8 mouse cellular contexts compared by ENCODE assay signal in genomic region chr10:5288716-5289574, GRCm38 (mm10).
DNase-seq lines count a peak whose midpoint lies in the region; ATAC-seq lines count a peak whose summit lies in the region.

No protein-coding gene starts in this region.

- peak; percentile 36; the same call in 1 of the 2 replicates for ATAC-seq in cerebellum, adult (ENCODE audit: insufficient number of reproducible peaks, low FRiP score, low TSS enrichment)
- ATAC-seq in monocyte, adult 5-6 weeks (replicated peaks; ENCODE audit: insufficient number of reproducible peaks, low FRiP score, low TSS enrichment, poor library complexity, severe bottlenecking) = no peak

- DNase-seq in cerebellum, adult 9-10 months = no peak
- DNase-seq in forelimb bud, embryonic 11.5 days (ENCODE audit: low read depth, low spot score) = peak; percentile 90
- peak; percentile 71 to 78 for DNase-seq in heart, postnatal 14 days
- peak; percentile 75 for DNase-seq in layer of hippocampus, adult 11-12 months (ENCODE audit: low spot score)
- peak; percentile 39 to 63 for DNase-seq in lung, adult 18-20 months
- peak; percentile 61 for DNase-seq in ovary, postnatal 36 days (ENCODE audit: low spot score)

- intact Hi-C loops in heart, postnatal 14 days (cut with DNase I) = no loop called here
